Mouse (Mus musculus): Measurements from ENCODE around the gene Cd3g. TPM values are rescaled to one million over a fixed set of nuclear protein-coding genes. Genes with fewer than 3 reads are reported as not detected.
"Not testable (repeated sequence)": the region's sequence is repeated elsewhere in the genome, so short reads cannot be mapped to it uniquely, and the experiment has no call there.

The Cd3g gene
- polyA plus RNA-seq, 1 experiment: not detected

DNA sequence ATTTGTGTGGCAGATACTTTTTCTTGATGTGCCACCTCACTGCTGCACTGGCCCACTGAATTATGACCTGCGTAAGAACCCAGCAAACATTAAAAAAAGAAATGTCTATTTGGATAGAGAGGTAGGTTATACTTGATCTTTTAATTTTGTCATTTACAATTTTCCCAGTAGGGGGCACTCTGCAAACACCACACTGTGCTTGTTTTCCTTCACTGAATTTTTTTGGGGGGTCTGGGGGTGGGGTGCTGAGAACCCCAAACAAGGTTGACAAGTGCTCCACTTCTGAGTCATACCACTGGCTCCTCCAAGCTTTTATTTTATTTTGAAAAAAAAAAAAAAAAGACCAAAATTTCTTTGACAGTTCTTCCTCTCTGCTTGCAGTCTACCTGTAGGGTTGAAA is 10.8 kb downstream of the Cd3g start:
- WGBS: 69% methylated on average over 1 of the region's 1 CpGs
- no peak overlapping the region for H3K27ac ChIP-seq (ENCODE audit: insufficient read depth, low read length)
- 0 out of 2 replicates have a peak, but pooled peaks have one; percentile 18 for TF ChIP-seq CTCF (IDR thresholded peaks at IDR 0.05; ENCODE audit: borderline replicate concordance, insufficient read depth, low read depth, low read length)
- TF ChIP-seq POLR2A (IDR thresholded peaks at IDR 0.05; ENCODE audit: borderline replicate concordance, insufficient read depth, low read length): no peak
- no peak for DNase-seq
- no peaks in the 10 kb centered on the region for H3K4me1 ChIP-seq (ENCODE audit: control insufficient read depth, insufficient read depth, low read length)
- no peak overlapping the region for H3K4me3 ChIP-seq (replicated peaks; ENCODE audit: insufficient read depth, low read depth, low read length)
- H3K27me3 ChIP-seq (ENCODE audit: control insufficient read depth, insufficient read depth, low read length): no peaks in the 10 kb centered on the region

- WGBS: 74% methylated on average over 5 of the region's 5 CpGs
- not testable (repeated sequence) for H3K27ac ChIP-seq (ENCODE audit: insufficient read depth, low read length); H3K27me3 ChIP-seq (ENCODE audit: control insufficient read depth, insufficient read depth, low read length); H3K4me3 ChIP-seq (replicated peaks; ENCODE audit: insufficient read depth, low read depth, low read length); DNase-seq; H3K4me1 ChIP-seq (ENCODE audit: control insufficient read depth, insufficient read depth, low read length)
Measured at GRCm38 (mm10) chr9:44967763-44968162, 12.5 kb downstream of the Cd3g start.

DNA sequence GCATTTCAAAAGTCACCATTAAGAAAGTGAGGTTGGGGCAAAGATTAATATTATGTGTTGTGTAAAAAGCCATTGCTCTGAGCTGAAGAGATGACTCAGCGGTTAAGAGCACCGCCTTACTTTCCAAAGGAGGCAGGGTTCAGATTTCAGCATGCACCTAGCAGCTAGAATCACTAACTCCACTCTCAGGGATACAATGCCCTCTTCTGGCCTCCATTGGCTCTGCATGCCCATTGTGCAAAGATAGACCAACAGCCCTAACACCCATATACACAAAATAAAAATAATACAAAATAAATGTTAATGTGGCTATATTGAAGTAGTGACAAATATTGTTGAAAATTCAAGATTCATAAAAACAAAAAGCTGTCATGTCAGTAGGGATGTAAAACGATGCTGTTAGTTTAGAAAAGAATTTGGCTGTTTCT is 13.4 kb downstream of the Cd3g start:
- TF ChIP-seq CTCF (IDR thresholded peaks at IDR 0.05; ENCODE audit: borderline replicate concordance, insufficient read depth, low read depth, low read length): peak; percentile 84
- no peak for TF ChIP-seq POLR2A (IDR thresholded peaks at IDR 0.05; ENCODE audit: borderline replicate concordance, insufficient read depth, low read length)
- peak; percentile 85 to 89 for DNase-seq
- Histone ChIP-seq H3K4me1 (ENCODE audit: control insufficient read depth, insufficient read depth, low read length) (no peaks in the 10 kb centered on the region), H3K4me3 (replicated peaks; ENCODE audit: insufficient read depth, low read depth, low read length) (no peak overlapping the region), H3K27me3 (ENCODE audit: control insufficient read depth, insufficient read depth, low read length) (no peaks in the 10 kb centered on the region), H3K27ac (ENCODE audit: insufficient read depth, low read length) (no peak overlapping the region)
- WGBS: 25% methylated on average over 3 of the region's 3 CpGs

DNA sequence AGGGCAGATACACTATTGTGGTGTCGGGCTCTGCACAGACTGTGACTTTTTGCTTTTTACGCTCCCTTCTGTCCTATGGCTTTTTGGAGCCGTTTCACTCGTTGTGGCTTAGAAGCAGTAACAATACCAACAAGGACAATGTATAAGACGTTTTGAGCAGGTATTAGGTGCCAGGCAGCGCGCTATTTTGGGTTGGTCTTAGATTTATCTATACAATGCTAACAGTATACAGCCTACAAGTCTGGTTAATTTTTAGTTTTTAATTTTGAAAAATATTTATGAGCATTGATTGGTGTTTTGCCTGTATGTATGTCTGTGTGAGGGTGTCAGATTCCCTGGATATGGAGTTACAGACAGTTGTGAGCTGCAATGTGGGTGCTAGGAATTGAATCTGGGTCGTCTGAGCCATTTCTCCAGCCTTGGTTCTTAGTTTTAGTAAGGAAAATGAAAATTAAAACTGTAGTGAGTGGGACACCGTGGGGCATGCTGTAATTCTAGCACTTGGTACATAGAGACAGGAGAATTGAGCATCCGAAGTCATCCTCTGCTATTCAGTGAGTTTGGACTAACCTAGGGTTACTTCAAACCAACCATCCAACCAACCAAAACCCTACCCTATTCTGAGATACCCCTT is 14.3 kb downstream of the Cd3g start:
- Histone ChIP-seq H3K27ac (ENCODE audit: insufficient read depth, low read length) (no peak overlapping the region), H3K4me1 (ENCODE audit: control insufficient read depth, insufficient read depth, low read length) (no peaks in the 10 kb centered on the region), H3K27me3 (ENCODE audit: control insufficient read depth, insufficient read depth, low read length) (no peaks in the 10 kb centered on the region), H3K4me3 (replicated peaks; ENCODE audit: insufficient read depth, low read depth, low read length) (peak overlapping the region; percentile 71)
- TF ChIP-seq POLR2A (IDR thresholded peaks at IDR 0.05; ENCODE audit: borderline replicate concordance, insufficient read depth, low read length) (no peak), CTCF (IDR thresholded peaks at IDR 0.05; ENCODE audit: borderline replicate concordance, insufficient read depth, low read depth, low read length) (no peak)
- no peak for DNase-seq
- 10% methylated on average over 10 of the region's 10 CpGs for WGBS

GRCm38 (mm10) chr9:44965126-44965832 is 15.0 kb downstream of the Cd3g start, which contains the start of gene Ube4a:
Ube4a (minus strand) TSS chr9:44965600.
- Histone ChIP-seq H3K27me3 (ENCODE audit: control insufficient read depth, insufficient read depth, low read length) (no peaks in the 10 kb centered on the region), H3K27ac (ENCODE audit: insufficient read depth, low read length) (peak within 1 kb of the TSS; percentile 63; the same call in 1 of the 2 replicates), H3K4me3 (replicated peaks; ENCODE audit: insufficient read depth, low read depth, low read length) (peak within 1 kb of the TSS; percentile 98), H3K4me1 (ENCODE audit: control insufficient read depth, insufficient read depth, low read length) (no peaks in the 10 kb centered on the region)
- TF ChIP-seq CTCF (IDR thresholded peaks at IDR 0.05; ENCODE audit: borderline replicate concordance, insufficient read depth, low read depth, low read length) (no peak), POLR2A (IDR thresholded peaks at IDR 0.05; ENCODE audit: borderline replicate concordance, insufficient read depth, low read length) (peak; percentile 91; the same call in 1 of the 2 replicates)
- DNase-seq: peak; percentile 99 to 100
- WGBS: under 1% methylated on average over 39 of the region's 39 CpGs

DNA sequence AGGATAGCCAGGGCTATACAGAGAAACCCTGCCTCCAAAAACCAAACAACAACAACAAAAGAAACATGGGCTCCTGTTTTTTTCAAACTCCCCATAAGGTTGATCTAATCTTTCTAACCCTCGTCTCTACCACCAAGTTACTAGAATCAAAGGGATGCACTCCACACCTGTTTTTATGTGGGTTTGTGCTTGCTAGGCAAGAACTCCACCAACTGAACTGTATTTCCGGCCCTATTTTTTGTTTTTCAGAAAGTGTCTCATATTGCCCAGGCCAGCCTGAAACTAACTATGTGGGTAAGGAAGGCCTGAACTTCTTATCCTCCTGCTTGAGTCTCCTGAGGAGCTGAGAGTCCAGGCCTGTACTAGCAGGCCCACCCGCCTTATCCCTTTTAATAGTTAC is 25.8 kb downstream of the Cd3g start:
- TF ChIP-seq CTCF (IDR thresholded peaks at IDR 0.05; ENCODE audit: borderline replicate concordance, insufficient read depth, low read depth, low read length) (no peak), POLR2A (IDR thresholded peaks at IDR 0.05; ENCODE audit: borderline replicate concordance, insufficient read depth, low read length) (no peak)
- no peak overlapping the region for H3K4me3 ChIP-seq (replicated peaks; ENCODE audit: insufficient read depth, low read depth, low read length)
- 94% methylated on average over 3 of the region's 3 CpGs for WGBS

DNA sequence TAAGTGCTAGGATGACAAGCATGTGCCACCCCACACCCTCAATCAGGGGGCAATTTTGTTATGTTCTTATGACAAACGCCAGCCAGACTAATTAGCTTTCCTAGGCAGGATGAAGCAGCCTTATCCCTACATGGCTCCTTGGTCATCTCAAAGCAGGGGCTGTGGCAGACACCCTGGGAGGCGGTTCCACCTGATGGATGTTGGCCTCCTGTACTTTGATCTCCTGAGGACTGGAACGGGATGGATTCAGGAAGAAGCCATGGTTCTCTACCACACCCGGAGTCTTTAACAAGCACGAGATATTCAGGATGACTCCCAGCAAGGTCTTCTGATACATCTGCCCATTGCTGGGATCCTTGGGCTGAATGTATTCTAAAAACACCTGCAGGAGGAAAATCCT is 32.4 kb downstream of the Cd3g start:
- no peak for TF ChIP-seq CTCF (IDR thresholded peaks at IDR 0.05; ENCODE audit: borderline replicate concordance, insufficient read depth, low read depth, low read length)
- TF ChIP-seq POLR2A (IDR thresholded peaks at IDR 0.05; ENCODE audit: borderline replicate concordance, insufficient read depth, low read length): no peak
- H3K27me3 ChIP-seq (ENCODE audit: control insufficient read depth, insufficient read depth, low read length): no peaks in the 10 kb centered on the region
- 93% methylated on average over 5 of the region's 5 CpGs for WGBS
- no peak for DNase-seq
- no peak overlapping the region for H3K27ac ChIP-seq (ENCODE audit: insufficient read depth, low read length)
- no peak overlapping the region for H3K4me3 ChIP-seq (replicated peaks; ENCODE audit: insufficient read depth, low read depth, low read length)
- H3K4me1 ChIP-seq (ENCODE audit: control insufficient read depth, insufficient read depth, low read length): peaks cover 10% of the 10 kb centered on the region

More for the DNA sequence above, 25.8 kb downstream of the Cd3g start:
- DNase-seq: no peak
- Histone ChIP-seq H3K27me3 (ENCODE audit: control insufficient read depth, insufficient read depth, low read length) (no peaks in the 10 kb centered on the region), H3K27ac (ENCODE audit: insufficient read depth, low read length) (no peak overlapping the region), H3K4me1 (ENCODE audit: control insufficient read depth, insufficient read depth, low read length) (no peaks in the 10 kb centered on the region)

GRCm38 (mm10) chr9:44946185-44946695 is 34.0 kb downstream of the Cd3g start:
- peaks cover 19% of the 10 kb centered on the region for H3K4me1 ChIP-seq (ENCODE audit: control insufficient read depth, insufficient read depth, low read length)
- DNase-seq: no peak
- H3K27ac ChIP-seq (ENCODE audit: insufficient read depth, low read length): no peak overlapping the region
- WGBS: 88% methylated on average over 7 of the region's 7 CpGs
- H3K27me3 ChIP-seq (ENCODE audit: control insufficient read depth, insufficient read depth, low read length): no peaks in the 10 kb centered on the region
- no peak overlapping the region for H3K4me3 ChIP-seq (replicated peaks; ENCODE audit: insufficient read depth, low read depth, low read length)
- TF ChIP-seq CTCF (IDR thresholded peaks at IDR 0.05; ENCODE audit: borderline replicate concordance, insufficient read depth, low read depth, low read length): no peak
- no peak for TF ChIP-seq POLR2A (IDR thresholded peaks at IDR 0.05; ENCODE audit: borderline replicate concordance, insufficient read depth, low read length)
